Mouse (Mus musculus) urinary bladder, postnatal 4 days (tissue): ENCODE data around the gene Utp11.

Experiments used
- DNase-seq, 2 experiments: peaks; one replicate each; pipeline ENCODE4 v3.0.0; 2021 to 2022; ENCODE audit warnings: low spot score in 2 of 2

The Utp11 gene

GRCm38 (mm10) chr4:124672347-124673320 lies 20.8 kb downstream of the Utp11 start:
- no peak for DNase-seq

GRCm38 (mm10) chr4:124671583-124671982 lies 21.8 kb downstream of the Utp11 start:
- no peak for DNase-seq

GRCm38 (mm10) chr4:124670232-124670631 lies 23.2 kb downstream of the Utp11 start:
- no peak for DNase-seq

- DNase-seq = no peak
Measured at GRCm38 (mm10) chr4:124668078-124668477, 25.3 kb downstream of the Utp11 start.

GRCm38 (mm10) chr4:124667476-124668033 lies 25.8 kb downstream of the Utp11 start:
- DNase-seq = no peak

GRCm38 (mm10) chr4:124664604-124665003 lies 28.8 kb downstream of the Utp11 start:
- no peak for DNase-seq

- no peak for DNase-seq
Measured at GRCm38 (mm10) chr4:124664185-124664584, 29.2 kb downstream of the Utp11 start.

- no peak for DNase-seq
Measured at GRCm38 (mm10) chr4:124663034-124663433, 30.4 kb downstream of the Utp11 start.

GRCm38 (mm10) chr4:124660603-124661002 lies 32.8 kb downstream of the Utp11 start:
- no peak for DNase-seq

- DNase-seq = no peak
Measured at GRCm38 (mm10) chr4:124659251-124660217, 33.9 kb downstream of the Utp11 start.

GRCm38 (mm10) chr4:124658412-124658851 lies 35.0 kb downstream of the Utp11 start:
- DNase-seq = no peak

- DNase-seq = no peak
Measured at GRCm38 (mm10) chr4:124657781-124658180, 35.6 kb downstream of the Utp11 start.

GRCm38 (mm10) chr4:124656854-124657650 lies 36.3 kb downstream of the Utp11 start:
- peak; percentile 68 to 73 for DNase-seq

- no peak for DNase-seq
Measured at GRCm38 (mm10) chr4:124656518-124656853, 36.9 kb downstream of the Utp11 start, which contains the start of gene Pou3f1. Gene Pou3f1 (plus strand): TSS chr4:124656807.

GRCm38 (mm10) chr4:124652886-124653285 lies 40.5 kb downstream of the Utp11 start:
- DNase-seq = no peak

- DNase-seq = no peak
Measured at GRCm38 (mm10) chr4:124647909-124648308, 45.5 kb downstream of the Utp11 start.

GRCm38 (mm10) chr4:124646591-124646990 lies 46.8 kb downstream of the Utp11 start:
- DNase-seq = no peak

GRCm38 (mm10) chr4:124644974-124645433 lies 48.4 kb downstream of the Utp11 start:
- DNase-seq = no peak

- DNase-seq = no peak
Measured at GRCm38 (mm10) chr4:124643859-124644258, 49.5 kb downstream of the Utp11 start.

GRCm38 (mm10) chr4:124639715-124640114 lies 53.7 kb downstream of the Utp11 start:
- no peak for DNase-seq

- DNase-seq = peak in 1 of 2 experiments; percentile 75
Measured at GRCm38 (mm10) chr4:124633281-124633680, 60.1 kb downstream of the Utp11 start.
